Mouse (Mus musculus): ENCODE measurements around the gene Igf2bp3. TPM values are rescaled to one million over a fixed set of nuclear protein-coding genes. Genes with fewer than 3 reads are reported as not detected.

Gene Igf2bp3
- total and polyA plus RNA-seq, 3 experiments, result 18.4 to 35.6 (median 22.0) TPM

GRCm38 (mm10) chr6:49156826-49157175, 58.0 kb downstream of the Igf2bp3 start:
- Histone ChIP-seq H3K27me3 (replicated peaks) (no peaks in the 10 kb centered on the region), H3K79me2 (replicated peaks; ENCODE audit: control insufficient read depth, extremely low read depth, insufficient read depth, poor library complexity, severe bottlenecking) (no peaks in the 10 kb centered on the region; the same call in 1 of the 2 replicates), H3K4me3 (replicated peaks in 1 of 3; ENCODE audit: low read depth in 2 of 3, low read length in 2 of 3, poor library complexity in 1 of 3) (no peak overlapping the region), H3K36me3 (replicated peaks in 1 of 2; ENCODE audit: control insufficient read depth in 1 of 2, insufficient read depth in 1 of 2, low read length in 1 of 2) (peaks cover 0 to 21% of the 10 kb centered on the region in 2 experiments), H3K4me1 (ENCODE audit: control insufficient read depth in 1 of 2, insufficient read depth in 2 of 2) (peaks cover 0 to 3% of the 10 kb centered on the region in 2 experiments; a peak in 1 of 4 replicates), H3K27ac (ENCODE audit: insufficient read depth, low read depth) (no peak overlapping the region), H3K9ac (ENCODE audit: insufficient read depth, low read depth) (no peak overlapping the region), H3K4me2 (ENCODE audit: insufficient read depth, low read depth, poor library complexity, severe bottlenecking) (no peak overlapping the region), H3K9me3 (replicated peaks; ENCODE audit: low read length) (no peaks in the 10 kb centered on the region)
- no peak for TF ChIP-seq MXI1 (IDR thresholded peaks at IDR 0.05; ENCODE audit: low read depth, low read length)
- no peak for TF ChIP-seq EP300 (IDR thresholded peaks at IDR 0.05; ENCODE audit: low read length)
- no peak for TF ChIP-seq GABPA (IDR thresholded peaks at IDR 0.05; ENCODE audit: insufficient replicate concordance, low read depth, low read length)
- TF ChIP-seq ZKSCAN1 (IDR thresholded peaks at IDR 0.05; ENCODE audit: borderline replicate concordance, low read depth, low read length), result no peak
- no peak for TF ChIP-seq JUN (IDR thresholded peaks at IDR 0.05; ENCODE audit: insufficient read depth, low read depth, low read length)
- TF ChIP-seq SMC3 (IDR thresholded peaks at IDR 0.05; ENCODE audit: low read depth, low read length), result no peak
- TF ChIP-seq NRF1 (IDR thresholded peaks at IDR 0.05; ENCODE audit: low read depth, low read length), result no peak
- no peak for TF ChIP-seq TBP (conservative IDR thresholded peaks at IDR 0.05; ENCODE audit: low read depth, low read length)
- TF ChIP-seq E2F4 (IDR thresholded peaks at IDR 0.05; ENCODE audit: insufficient replicate concordance, low read depth, low read length), result no peak
- no peak for TF ChIP-seq ZC3H11A (IDR thresholded peaks at IDR 0.05; ENCODE audit: low read depth, low read length)
- no peak for TF ChIP-seq RAD21 (IDR thresholded peaks at IDR 0.05; ENCODE audit: low read depth, low read length)
- TF ChIP-seq IRF4 (IDR thresholded peaks at IDR 0.05; ENCODE audit: low read depth, low read length), result no peak
- TF ChIP-seq MAFK (IDR thresholded peaks at IDR 0.05; ENCODE audit: insufficient replicate concordance, low read length), result no peak
- no peak for TF ChIP-seq CTCF (conservative IDR thresholded peaks at IDR 0.05 in 1 of 2, IDR thresholded peaks at IDR 0.05 in 1 of 2; ENCODE audit: low read depth in 2 of 2, low read length in 2 of 2)
- TF ChIP-seq POLR2AphosphoS2 (IDR thresholded peaks at IDR 0.05; ENCODE audit: low read depth, low read length), result no peak
- TF ChIP-seq ETS1 (conservative IDR thresholded peaks at IDR 0.05; ENCODE audit: low read depth, low read length), result no peak
- no peak for TF ChIP-seq CHD1 (IDR thresholded peaks at IDR 0.05; ENCODE audit: low read depth, low read length)
- DNase-seq (ENCODE audit: extremely low read depth), result no peak
- in situ Hi-C loops (cut with MboI; ENCODE audit: low pct_ligation_motif_present, low pct_unique_long_range_greater_than_20kb, low sequenced_read_pairs), result no loop called here
- dilution Hi-C loops (cut with MboI; ENCODE audit: extremely low pct_ligation_motif_present, extremely low pct_unique_long_range_greater_than_20kb, low sequenced_read_pairs), result no loop called here

GRCm38 (mm10) chr6:49156170-49156825, 58.5 kb downstream of the Igf2bp3 start:
- in situ Hi-C loops (cut with MboI; ENCODE audit: low pct_ligation_motif_present, low pct_unique_long_range_greater_than_20kb, low sequenced_read_pairs), result no loop called here
- DNase-seq (ENCODE audit: extremely low read depth), result no peak
- dilution Hi-C loops (cut with MboI; ENCODE audit: extremely low pct_ligation_motif_present, extremely low pct_unique_long_range_greater_than_20kb, low sequenced_read_pairs), result no loop called here

More at GRCm38 (mm10) chr6:49156170-49156825, 58.5 kb downstream of the Igf2bp3 start:
- no peaks in the 10 kb centered on the region for H3K27me3 ChIP-seq (replicated peaks)
- H3K79me2 ChIP-seq (replicated peaks; ENCODE audit: control insufficient read depth, extremely low read depth, insufficient read depth, poor library complexity, severe bottlenecking), result no peaks in the 10 kb centered on the region; the same call in 1 of the 2 replicates
- no peak overlapping the region for H3K4me3 ChIP-seq (replicated peaks in 1 of 3; ENCODE audit: low read depth in 2 of 3, low read length in 2 of 3, poor library complexity in 1 of 3)
- H3K4me2 ChIP-seq (ENCODE audit: insufficient read depth, low read depth, poor library complexity, severe bottlenecking), result no peak overlapping the region
- no peaks in the 10 kb centered on the region for H3K9me3 ChIP-seq (replicated peaks; ENCODE audit: low read length)
- peaks cover 0 to 23% of the 10 kb centered on the region in 2 experiments for H3K36me3 ChIP-seq (replicated peaks in 1 of 2; ENCODE audit: control insufficient read depth in 1 of 2, insufficient read depth in 1 of 2, low read length in 1 of 2)
- H3K9ac ChIP-seq (ENCODE audit: insufficient read depth, low read depth), result no peak overlapping the region
- TF ChIP-seq UBTF (IDR thresholded peaks at IDR 0.05; ENCODE audit: low read depth, low read length) (no peak), HCFC1 (IDR thresholded peaks at IDR 0.05; ENCODE audit: low read depth, low read length) (no peak), MAFK (IDR thresholded peaks at IDR 0.05; ENCODE audit: insufficient replicate concordance, low read length) (no peak), PAX5 (IDR thresholded peaks at IDR 0.05; ENCODE audit: low read length) (no peak), ELF1 (IDR thresholded peaks at IDR 0.05; ENCODE audit: low read depth, low read length) (no peak), CTCF (conservative IDR thresholded peaks at IDR 0.05 in 1 of 2, IDR thresholded peaks at IDR 0.05 in 1 of 2; ENCODE audit: low read depth in 2 of 2, low read length in 2 of 2) (no peak), MYC (IDR thresholded peaks at IDR 0.05; ENCODE audit: low read depth, low read length) (no peak), CHD1 (IDR thresholded peaks at IDR 0.05; ENCODE audit: low read depth, low read length) (no peak), EP300 (IDR thresholded peaks at IDR 0.05; ENCODE audit: low read length) (no peak), KAT2A (IDR thresholded peaks at IDR 0.05; ENCODE audit: insufficient replicate concordance, low read length) (no peak), NELFE (IDR thresholded peaks at IDR 0.05; ENCODE audit: low read depth, low read length) (no peak), SIN3A (IDR thresholded peaks at IDR 0.05; ENCODE audit: low read length) (no peak), ZNF384 (IDR thresholded peaks at IDR 0.05; ENCODE audit: low read depth, low read length) (no peak), IRF4 (IDR thresholded peaks at IDR 0.05; ENCODE audit: low read depth, low read length) (no peak), CHD2 (IDR thresholded peaks at IDR 0.05; ENCODE audit: low read length) (no peak), NRF1 (IDR thresholded peaks at IDR 0.05; ENCODE audit: low read depth, low read length) (no peak)
- H3K27ac ChIP-seq (ENCODE audit: insufficient read depth, low read depth), result no peak overlapping the region
- H3K4me1 ChIP-seq (ENCODE audit: control insufficient read depth in 1 of 2, insufficient read depth in 2 of 2), result peaks cover 0 to 3% of the 10 kb centered on the region in 2 experiments; a peak in 1 of 4 replicates
